Mouse (Mus musculus): ENCODE data around the gene Fam240a.

Gene Fam240a

DNA sequence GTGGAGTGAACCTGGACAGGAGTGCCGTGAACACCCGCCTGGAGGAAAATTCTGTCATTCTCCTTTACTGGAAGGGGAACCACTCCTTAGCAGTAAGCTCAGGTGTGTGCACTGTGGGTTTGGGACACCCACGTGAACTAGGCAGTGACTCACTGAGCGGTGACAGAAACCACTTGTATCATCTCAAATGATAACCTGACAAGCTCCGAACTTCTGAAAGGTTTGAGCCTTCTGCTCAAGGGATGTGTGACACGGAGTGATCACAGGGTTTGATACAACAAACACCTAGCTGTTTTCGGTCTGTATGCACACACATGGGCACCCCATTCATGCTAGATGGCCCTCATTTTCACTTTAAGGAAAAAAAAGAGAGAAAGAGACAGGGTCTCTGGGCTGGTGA lies at the start of gene Fam240a:
TSS of gene Fam240a (minus strand) at position 76 of the 400 bp plus-strand sequence.
- no peak for DNase-seq (ENCODE audit: low read depth, low spot score)

DNA sequence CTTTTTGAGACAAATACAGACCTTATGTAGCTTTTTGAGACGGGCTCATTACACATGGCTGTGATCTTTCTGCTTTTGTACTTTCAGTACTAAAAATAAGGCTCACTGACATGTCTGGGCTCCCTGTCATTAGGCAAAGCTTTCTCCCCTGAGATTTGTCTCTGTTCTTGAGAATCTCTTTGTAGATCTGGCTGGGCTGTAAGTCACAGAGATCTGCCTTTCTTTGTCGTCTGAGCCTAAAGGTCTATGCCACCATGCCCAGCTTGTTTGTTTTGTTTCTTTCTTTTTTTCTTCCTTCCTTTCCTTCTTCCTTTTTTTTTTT lies 49.2 kb upstream of the Fam240a start:
- DNase-seq (ENCODE audit: low read depth, low spot score), result no peak

- no peak for DNase-seq (ENCODE audit: low read depth, low spot score)
Observed at GRCm38 (mm10) chr9:110965062-110965909, 48.6 kb upstream of the Fam240a start.

- no peak for DNase-seq (ENCODE audit: low read depth, low spot score)
Observed at GRCm38 (mm10) chr9:110963566-110964115, 47.0 kb upstream of the Fam240a start.

DNA sequence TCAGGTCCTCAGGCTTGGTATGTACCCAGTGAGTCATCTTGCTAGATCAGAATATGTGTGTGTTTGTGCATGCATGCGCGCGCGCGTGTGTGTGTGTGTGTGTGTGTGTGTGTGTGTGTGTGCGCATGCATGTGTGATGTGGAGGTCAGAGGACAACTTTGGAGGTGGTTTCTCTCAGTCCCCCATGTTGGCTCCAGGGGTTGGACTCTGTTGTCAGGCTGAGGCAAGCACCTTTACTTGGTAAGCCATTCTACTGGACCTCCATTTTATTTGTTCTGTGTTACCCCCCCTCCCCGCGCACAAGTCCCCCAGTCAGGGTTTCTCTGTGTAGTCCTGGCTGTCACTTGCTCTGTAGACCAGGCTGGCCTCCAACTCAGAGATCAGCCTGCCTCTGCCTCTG lies 44.7 kb upstream of the Fam240a start:
- no peak for DNase-seq (ENCODE audit: low read depth, low spot score)

DNA sequence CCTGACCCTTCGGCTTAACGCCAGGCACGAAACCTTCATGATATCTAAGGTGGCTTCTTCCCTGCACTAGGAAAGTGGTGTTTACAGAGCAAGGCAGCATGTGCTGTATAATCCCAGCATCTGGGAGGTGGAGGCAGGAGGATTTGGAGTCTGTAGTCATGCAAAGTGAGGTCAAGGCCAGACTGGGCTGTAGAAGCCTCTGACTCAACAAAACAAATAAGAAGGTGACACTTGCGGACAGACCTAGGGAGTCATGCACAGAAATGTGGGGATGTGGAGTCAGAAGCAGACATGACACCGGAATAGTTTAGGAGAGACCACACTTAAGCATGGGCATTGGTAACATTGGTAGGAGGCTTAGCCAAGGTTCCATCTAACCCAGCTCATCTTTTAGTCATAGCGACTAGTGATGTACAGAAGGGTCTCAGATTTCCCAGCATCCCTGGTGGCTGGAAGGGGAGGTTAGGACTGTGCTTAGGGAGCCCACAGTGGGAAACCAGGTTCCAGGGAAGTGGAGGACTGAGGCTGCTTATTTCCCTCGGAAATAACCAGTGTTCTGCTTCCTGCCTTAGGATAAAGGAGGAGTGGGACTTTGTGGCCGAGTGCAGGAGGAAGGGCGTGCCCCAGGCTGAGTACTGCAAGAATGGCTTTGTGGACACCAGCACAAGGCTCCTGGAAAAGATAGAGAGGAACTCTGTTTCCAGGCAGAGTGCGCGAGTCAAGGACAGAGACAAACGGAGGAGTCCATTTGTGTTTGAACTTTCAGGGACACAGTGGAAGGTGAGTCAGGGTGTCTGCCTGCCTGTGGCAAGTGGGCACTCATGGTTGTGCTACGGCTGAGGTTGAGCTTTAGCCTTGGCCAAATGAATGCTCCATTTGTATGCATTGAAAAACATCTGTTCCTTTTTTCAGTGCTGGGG lies 43.8 kb upstream of the Fam240a start:
- no peak for DNase-seq (ENCODE audit: low read depth, low spot score)

- no peak for DNase-seq (ENCODE audit: low read depth, low spot score)
Observed at GRCm38 (mm10) chr9:110959669-110960068, 43.0 kb upstream of the Fam240a start.

- DNase-seq (ENCODE audit: low read depth, low spot score), result no peak
Observed at GRCm38 (mm10) chr9:110955962-110956361, 39.3 kb upstream of the Fam240a start.

DNA sequence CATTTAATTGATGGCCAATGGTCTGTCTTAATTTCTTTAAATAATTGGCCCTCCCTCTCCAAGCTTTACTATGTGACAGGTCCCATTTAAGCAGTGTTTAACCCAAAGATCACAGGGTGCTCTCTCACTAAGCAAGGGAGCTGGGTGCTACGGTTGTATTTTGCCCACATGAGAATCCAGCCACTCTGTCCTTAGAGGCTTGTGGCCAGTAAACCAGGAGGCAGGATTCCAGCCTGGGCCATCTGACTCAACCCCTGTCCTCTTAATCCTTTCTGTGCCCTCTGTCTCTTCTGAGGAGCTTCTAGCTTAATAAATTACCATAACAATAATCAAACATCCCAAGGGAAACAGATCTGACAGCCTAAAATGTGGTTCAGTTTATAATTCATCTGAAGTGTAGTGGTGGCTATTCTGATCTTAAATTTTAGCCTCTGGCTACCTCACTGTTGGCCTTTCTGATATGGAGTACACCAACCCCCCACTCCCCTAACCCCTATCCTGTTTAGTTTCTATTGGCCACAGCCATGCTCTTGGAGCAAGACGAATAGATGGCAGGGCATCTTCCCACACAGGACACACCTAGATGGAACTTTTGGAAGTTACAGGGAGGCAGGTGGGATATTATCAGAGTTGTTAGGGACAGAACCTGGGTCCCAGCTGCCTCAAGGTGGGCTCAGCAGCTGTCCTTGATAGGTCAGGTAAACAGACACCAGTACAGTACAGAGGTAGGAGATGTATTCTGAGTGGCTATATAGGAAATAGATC lies 38.2 kb upstream of the Fam240a start:
- DNase-seq (ENCODE audit: low read depth, low spot score), result no peak

- DNase-seq (ENCODE audit: low read depth, low spot score), result no peak
Observed at GRCm38 (mm10) chr9:110953550-110954461, 37.1 kb upstream of the Fam240a start.

DNA sequence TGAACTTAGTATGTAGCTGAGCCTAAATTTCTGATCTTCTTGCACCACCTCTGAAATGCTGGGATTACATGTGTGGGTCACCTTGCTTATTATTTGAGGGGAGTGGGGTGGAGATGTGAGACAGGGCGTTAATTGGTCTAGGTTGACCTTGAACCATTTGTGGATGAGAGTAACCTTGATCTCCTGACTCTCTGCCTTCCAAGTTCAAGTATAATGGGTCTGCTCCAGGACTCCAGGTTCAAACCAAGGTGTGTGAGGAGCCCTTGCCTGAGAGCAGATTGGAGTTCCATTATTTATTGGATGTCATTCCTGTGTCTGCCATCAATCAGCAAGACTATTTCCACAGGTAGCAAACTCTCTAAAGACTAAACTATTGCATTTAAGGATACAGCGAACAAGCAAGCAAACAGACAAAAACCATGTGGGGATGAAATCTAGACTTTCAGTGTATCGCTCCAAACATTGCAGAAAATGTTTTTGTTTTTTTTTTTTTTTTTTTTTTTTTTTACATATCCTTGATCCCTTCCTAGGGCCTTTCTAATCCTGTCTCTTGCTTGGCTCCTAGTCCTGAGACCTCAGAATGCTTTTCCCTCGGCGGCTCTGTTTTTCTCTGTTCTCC lies 36.4 kb upstream of the Fam240a start:
- DNase-seq (ENCODE audit: low read depth, low spot score), result no peak

- no peak for DNase-seq (ENCODE audit: low read depth, low spot score)
Observed at GRCm38 (mm10) chr9:110952398-110952797, 35.7 kb upstream of the Fam240a start.

DNA sequence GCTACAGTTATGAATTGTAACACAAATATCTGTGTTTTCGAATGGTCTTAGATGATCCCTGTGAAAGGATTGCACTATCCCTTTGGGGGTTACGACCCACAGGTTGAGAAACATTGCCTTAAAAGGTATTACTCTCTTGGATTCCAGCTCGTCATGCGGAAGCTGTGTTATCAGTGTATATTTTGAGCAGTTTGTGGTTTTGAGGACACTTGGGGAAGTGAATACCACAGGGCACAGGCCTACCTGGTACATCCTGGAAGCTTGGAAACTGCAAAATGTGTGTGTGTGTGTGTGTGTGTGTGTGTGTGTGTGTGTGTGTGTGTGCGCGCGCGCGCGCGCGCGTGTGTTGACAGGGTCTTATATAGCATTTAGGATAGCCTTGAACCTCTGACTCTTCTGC lies 35.2 kb upstream of the Fam240a start:
- no peak for DNase-seq (ENCODE audit: low read depth, low spot score)

- no peak for DNase-seq (ENCODE audit: low read depth, low spot score)
Observed at GRCm38 (mm10) chr9:110951397-110951796, 34.7 kb upstream of the Fam240a start, which contains the start of gene Lrrc2. TSS of gene Lrrc2 (plus strand) at chr9:110951545.

- no peak for DNase-seq (ENCODE audit: low read depth, low spot score)
Observed at GRCm38 (mm10) chr9:110950109-110950508, 33.4 kb upstream of the Fam240a start.

GRCm38 (mm10) chr9:110948813-110949310 lies 32.2 kb upstream of the Fam240a start:
- no peak for DNase-seq (ENCODE audit: low read depth, low spot score)

- DNase-seq (ENCODE audit: low read depth, low spot score), result no peak
Observed at GRCm38 (mm10) chr9:110947900-110948299, 31.2 kb upstream of the Fam240a start.

GRCm38 (mm10) chr9:110947261-110947661 lies 30.6 kb upstream of the Fam240a start:
- no peak for DNase-seq (ENCODE audit: low read depth, low spot score)

DNA sequence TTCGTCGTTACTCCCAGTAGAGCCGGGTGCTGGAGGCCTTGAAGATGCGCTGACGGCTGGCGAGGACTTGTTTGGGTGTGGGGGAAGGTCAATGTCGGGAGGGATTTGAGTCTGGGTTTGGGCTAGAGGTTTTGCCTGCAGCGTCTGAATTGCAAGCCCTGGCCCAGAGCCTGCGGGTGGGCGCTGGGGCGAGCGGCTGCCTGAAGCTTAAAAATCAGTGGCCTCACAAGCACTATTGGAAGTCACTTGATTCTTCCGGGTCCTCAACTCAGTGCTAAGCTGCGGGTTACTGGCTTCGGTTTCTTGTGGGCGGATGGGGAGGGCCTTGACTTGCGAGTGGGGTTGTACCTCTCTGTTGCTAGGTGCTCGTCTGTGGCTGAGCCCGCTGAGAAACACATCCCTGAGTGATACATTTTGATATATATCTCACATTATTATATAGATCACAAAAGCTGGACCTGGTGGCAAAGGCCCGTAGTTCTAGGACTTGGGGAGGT lies 29.9 kb upstream of the Fam240a start:
- DNase-seq (ENCODE audit: low read depth, low spot score), result no peak

DNA sequence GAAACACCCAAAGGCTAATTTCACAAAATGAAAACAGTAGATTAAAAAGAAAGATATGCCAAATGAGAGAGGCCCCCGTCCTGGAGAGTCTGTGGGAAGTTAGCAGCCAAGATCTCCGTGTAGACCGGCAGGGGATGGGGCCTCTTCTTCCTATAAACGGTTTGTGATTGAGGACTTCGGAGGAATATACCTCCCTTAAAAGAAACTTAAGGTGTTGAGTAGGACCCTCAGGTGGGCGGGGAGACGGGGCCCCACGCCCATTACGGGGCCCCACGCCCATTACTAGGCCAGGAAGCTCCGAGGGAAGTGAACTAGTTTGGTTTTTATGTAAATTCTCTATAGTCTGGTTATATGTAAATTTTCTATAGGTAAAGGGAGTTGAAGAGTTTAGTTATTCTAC lies 29.3 kb upstream of the Fam240a start, which contains the start of gene Tdgf1:
TSS of gene Tdgf1 (minus strand) at position 233 of the 400 bp plus-strand sequence.
- DNase-seq (ENCODE audit: low read depth, low spot score), result no peak

Data from A20 (cell line).